Mouse (Mus musculus): ENCODE results near the gene Idua.

The Idua gene

GRCm38 (mm10) chr5:108654444-108654990 lies 5.6 kb upstream of the Idua start:
- DNase-seq (ENCODE audit: low spot score in 2 of 2), result no peak

DNA sequence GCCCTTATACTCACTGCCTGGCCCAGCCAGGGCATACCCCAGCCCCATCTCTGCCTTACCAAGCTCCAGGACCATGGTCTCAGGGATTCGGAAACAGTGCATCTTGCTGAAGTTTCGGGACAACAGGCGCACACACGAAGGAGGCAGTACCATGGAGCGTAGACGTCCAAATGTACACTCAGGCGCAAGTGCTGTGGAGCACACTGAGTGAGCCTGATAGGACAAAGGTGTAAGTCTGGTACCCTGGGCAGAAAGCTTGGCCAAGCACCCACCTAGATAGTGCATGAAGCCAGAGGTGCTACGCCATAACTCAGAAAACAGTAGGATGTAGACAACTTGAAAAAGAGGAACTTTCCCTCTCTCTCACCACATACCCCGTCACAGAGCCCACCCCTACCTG lies 4.8 kb upstream of the Idua start:
- DNase-seq (ENCODE audit: low spot score in 2 of 2), result no peak

GRCm38 (mm10) chr5:108655891-108656650 lies 4.1 kb upstream of the Idua start:
- DNase-seq (ENCODE audit: low spot score in 2 of 2), result no peak

DNA sequence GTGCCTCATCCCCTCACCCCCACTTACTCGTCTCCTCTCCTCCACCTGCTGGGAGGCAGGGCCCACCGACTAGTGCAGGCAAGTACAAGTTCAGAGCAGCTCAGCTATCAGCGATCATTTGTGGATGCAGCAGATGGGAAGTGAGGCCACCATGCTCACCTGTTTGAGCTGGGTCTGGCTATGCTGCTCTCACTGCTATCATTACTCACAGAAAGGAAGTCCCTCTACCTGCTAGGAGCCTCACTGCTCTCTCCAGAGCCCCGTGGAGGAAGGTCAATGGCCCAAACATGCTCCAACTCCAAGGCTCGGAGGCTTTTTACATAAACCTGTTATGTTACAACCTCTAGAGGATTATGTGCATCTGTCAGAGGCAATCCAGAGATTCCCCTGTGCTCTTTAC lies 2.7 kb upstream of the Idua start:
- no peak for DNase-seq (ENCODE audit: low spot score in 2 of 2)

GRCm38 (mm10) chr5:108658611-108659010 lies 1.5 kb upstream of the Idua start:
- DNase-seq (ENCODE audit: low spot score in 2 of 2), result no peak

DNA sequence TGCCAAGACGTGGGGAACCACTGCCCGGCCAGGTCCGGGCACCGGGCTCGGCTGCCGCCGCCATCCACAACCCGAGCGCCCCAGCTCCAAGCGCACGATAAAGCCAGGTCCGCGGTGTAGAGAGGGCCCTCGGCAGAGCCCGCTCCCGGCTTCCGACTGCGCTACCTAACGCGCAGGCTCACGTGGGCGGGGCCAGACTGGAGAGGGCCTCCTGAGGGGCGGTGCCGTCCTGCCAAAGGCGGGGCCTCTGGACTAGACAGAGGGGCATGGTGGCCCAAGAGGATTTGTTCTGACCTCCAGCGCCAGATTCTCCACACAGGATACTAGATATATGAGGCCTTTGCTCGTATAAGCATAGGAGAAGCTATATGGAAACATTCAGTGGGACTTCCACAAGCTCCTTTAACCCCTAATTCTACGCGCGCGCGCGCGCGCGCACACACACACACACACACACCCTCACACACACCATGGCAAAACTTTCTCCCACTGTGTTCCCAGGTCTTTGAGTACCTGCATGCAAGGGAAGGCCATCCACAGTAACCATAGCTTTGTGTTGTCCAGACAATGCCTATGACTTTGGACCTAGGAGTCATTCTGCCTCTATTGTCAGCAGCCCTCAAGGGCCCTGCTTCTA lies 619 bp downstream of the Idua start:
- DNase-seq (ENCODE audit: low spot score in 2 of 2), result peak; percentile 87

DNA sequence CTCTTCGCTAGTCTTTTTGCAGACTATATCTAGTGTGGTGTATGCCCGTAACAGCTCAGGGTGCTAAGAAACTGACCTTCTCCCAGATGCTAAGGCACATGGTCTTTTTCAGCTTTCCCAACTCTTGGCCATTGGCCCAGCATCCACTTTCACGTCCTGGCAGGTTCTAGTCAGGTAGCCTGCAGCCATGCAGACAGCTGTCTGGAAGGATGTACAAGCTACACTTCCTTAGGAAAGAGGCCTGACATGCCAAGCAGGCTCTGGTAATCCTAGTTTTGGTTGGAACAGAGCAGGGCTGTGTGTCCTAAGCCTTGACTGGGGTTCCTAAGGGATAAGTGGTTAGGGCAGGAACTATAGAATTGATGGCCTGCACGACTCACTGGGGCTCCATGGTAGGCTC lies 2.6 kb downstream of the Idua start:
- no peak for DNase-seq (ENCODE audit: low spot score in 2 of 2)

DNA sequence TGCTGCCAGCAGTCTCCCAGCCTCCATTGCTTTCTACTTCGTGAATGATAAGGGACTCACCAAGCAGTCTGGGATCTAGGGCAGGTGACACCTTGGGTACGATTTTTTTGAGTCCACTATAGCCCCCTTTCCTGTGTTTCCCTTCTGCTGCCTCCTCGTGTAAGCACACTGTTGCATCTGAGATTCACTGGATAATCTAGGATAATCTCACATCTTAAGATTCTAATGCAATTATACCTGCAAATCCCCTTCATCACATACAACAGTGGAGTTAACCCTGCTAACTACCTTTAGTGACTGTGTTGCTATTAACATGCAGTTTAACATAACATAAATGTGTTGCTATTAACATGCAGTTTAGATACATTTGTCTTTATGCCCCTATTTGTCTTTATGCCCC lies 4.9 kb downstream of the Idua start:
- DNase-seq (ENCODE audit: low spot score in 2 of 2), result no peak

DNA sequence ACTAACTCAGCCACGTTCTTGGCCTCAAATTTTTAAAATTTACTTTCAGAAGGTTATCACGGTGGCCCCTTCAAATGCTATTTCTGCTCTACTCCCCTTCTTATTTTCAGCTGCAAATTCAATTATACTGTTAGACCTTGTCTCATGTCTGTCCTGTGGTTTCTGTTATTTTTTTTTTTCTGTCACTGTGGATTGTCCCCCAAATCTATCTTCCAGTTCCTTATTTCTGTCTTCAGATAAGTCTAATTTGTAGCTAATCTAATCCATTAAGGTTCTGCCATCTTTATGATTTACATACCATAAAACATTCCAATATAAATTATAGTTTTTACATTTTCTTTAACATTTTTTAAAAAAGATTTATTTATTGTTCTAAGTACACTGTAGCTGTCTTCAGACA lies 7.2 kb downstream of the Idua start:
- DNase-seq (ENCODE audit: low spot score in 2 of 2), result no peak

- DNase-seq (ENCODE audit: low spot score in 2 of 2), result no peak
These were observed 8.3 kb downstream of the Idua start for GRCm38 (mm10) chr5:108668387-108668932.

- peak; percentile 69 to 77 for DNase-seq (ENCODE audit: low spot score in 2 of 2)
These were observed 9.1 kb downstream of the Idua start, which contains the start of gene Dgkq for GRCm38 (mm10) chr5:108668977-108669936. Gene Dgkq, minus strand, starts transcription at chr5:108669672.

DNA sequence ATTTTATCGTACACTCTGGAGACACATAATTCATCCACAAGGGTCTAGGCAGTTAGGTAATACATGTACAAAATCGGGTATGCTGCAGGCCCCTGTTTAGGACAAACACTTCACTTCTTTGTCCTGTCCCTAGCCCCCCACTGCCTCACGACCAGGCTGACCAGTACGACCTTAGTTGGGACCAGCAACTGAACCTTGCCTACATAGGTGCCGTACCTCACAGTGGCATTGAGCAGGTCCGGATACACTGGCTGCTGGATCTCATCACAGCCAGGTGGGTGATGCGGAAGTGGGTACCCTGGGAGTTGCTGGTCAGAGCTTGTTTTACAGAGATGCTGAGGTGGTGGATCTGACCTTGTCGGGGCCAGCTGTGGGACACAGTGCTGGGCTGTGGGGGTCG lies 9.9 kb downstream of the Idua start:
- DNase-seq (ENCODE audit: low spot score in 2 of 2), result no peak

DNA sequence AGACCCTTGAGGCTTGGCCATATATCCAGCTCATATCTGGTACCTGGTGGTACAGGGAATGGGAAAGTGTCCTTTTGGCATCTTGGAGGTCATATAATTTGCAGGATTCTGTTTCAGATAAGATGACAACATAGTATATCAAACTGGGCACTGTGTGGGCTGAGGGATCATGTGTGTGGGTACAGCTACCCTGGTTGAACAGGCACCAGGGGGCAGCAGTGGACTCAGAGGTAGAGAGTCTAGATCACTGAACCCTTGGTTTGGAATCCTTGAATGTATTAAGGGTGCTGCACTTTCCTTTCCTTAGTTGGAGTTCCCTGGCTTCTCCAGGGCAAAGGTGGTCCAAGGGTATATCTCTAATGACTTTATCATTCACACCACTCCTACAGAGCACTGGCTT lies 10.7 kb downstream of the Idua start:
- peak; percentile 41 to 50 for DNase-seq (ENCODE audit: low spot score in 2 of 2)

GRCm38 (mm10) chr5:108671757-108672156 lies 11.6 kb downstream of the Idua start:
- DNase-seq (ENCODE audit: low spot score in 2 of 2), result no peak

- no peak for DNase-seq (ENCODE audit: low spot score in 2 of 2)
These were observed 14.5 kb downstream of the Idua start for GRCm38 (mm10) chr5:108674624-108675023.

GRCm38 (mm10) chr5:108675251-108675816 lies 15.2 kb downstream of the Idua start, which contains the start of gene Slc26a1:
Gene Slc26a1, minus strand, starts transcription at chr5:108675569.
- no peak for DNase-seq (ENCODE audit: low spot score in 2 of 2)

- no peak for DNase-seq (ENCODE audit: low spot score in 2 of 2)
These were observed 16.8 kb downstream of the Idua start for GRCm38 (mm10) chr5:108676772-108677498.

- no peak for DNase-seq (ENCODE audit: low spot score in 2 of 2)
These were observed 17.6 kb downstream of the Idua start for GRCm38 (mm10) chr5:108677605-108678295.

GRCm38 (mm10) chr5:108678296-108678854 lies 18.2 kb downstream of the Idua start:
- no peak for DNase-seq (ENCODE audit: low spot score in 2 of 2)

DNA sequence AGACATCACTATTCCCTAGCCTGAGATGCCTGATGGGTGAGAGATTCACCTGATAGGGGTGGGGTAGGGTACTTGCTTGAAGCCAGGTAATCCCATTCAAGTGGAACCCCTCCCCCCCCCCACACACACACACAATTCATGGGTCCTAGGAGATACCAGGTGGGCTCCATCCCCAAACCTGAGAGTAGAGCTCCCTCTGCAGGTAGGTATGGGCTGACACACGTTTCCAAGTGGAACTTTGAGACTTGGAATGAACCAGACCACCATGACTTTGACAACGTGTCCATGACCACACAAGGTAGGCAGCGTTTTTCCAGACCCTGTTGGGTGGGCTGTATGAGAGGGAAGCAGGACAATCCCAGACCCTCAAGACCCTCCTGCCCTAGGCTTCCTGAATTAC lies 19.8 kb downstream of the Idua start:
- DNase-seq (ENCODE audit: low spot score in 2 of 2), result no peak
